Mouse (Mus musculus) neural tube, embryonic 13.5 days (tissue): ENCODE data around the gene Cox6b1. TPM values are rescaled to one million over a fixed set of nuclear protein-coding genes. Genes with fewer than 3 reads are reported as not detected.

Experiments used
- ATAC-seq: fragments of 200-750 bp; cut with Nextera tagmentation; 2 replicates; pipeline ENCODE4 v1.8.0; 2017; ENCODE audit warnings: low read depth, mild to moderate bottlenecking, moderate TSS enrichment, moderate library complexity
- H3K27ac ChIP-seq: fragments of 300-500 bp; sonication (generic); replicated peaks from 2 replicates; pipeline ENCODE4 v1.5.1; 2015; ENCODE audit warnings: moderate library complexity, mild to moderate bottlenecking, inconsistent platforms
- H3K27me3 ChIP-seq: fragments of 300-500 bp; sonication (generic); 2 replicates; pipeline ENCODE4 v1.6.1; 2015; ENCODE audit warnings: mild to moderate bottlenecking, inconsistent platforms
- H3K36me3 ChIP-seq: fragments of 300-500 bp; sonication (generic); 2 replicates; pipeline ENCODE4 v1.6.1; 2015; ENCODE audit warnings: mild to moderate bottlenecking, inconsistent platforms
- H3K4me1 ChIP-seq: fragments of 300-500 bp; sonication (generic); replicated peaks from 2 replicates; pipeline ENCODE4 v1.6.1; 2015; ENCODE audit warnings: inconsistent platforms
- H3K4me2 ChIP-seq: fragments of 300-500 bp; sonication (generic); 2 replicates; pipeline ENCODE4 v1.6.1; 2015; ENCODE audit warnings: inconsistent platforms, mild to moderate bottlenecking, moderate library complexity
- H3K4me3 ChIP-seq: fragments of 300-500 bp; sonication (generic); 2 replicates; pipeline ENCODE4 v1.5.1; 2015; ENCODE audit warnings: mild to moderate bottlenecking, inconsistent platforms
- H3K9ac ChIP-seq: fragments of 300-500 bp; sonication (generic); 2 replicates; pipeline ENCODE4 v1.6.1; 2015; ENCODE audit warnings: moderate library complexity, mild to moderate bottlenecking, inconsistent platforms
- H3K9me3 ChIP-seq: fragments of 300-500 bp; sonication (generic); 2 replicates; pipeline ENCODE4 v1.6.1; 2016; ENCODE audit warnings: inconsistent platforms
- WGBS: fragments of 180-500 bp; shearing (Covaris S2); methylation state at CpG from one replicate; pipeline ENCODE4 v1.1.7; 2015; 5-methylcytosine and 5-hydroxymethylcytosine counted together
- polyA plus RNA-seq: library from polyadenylated mRNA; unstranded; fragments of >200 nt; fragmentation: Nextera tagmentation; extraction: Ambion mirVana; gene quantifications from 2 replicates; pipeline ENCODE4 v1.2.1, GENCODE M21; 2015

Gene Cox6b1
- polyA plus RNA-seq, 1 experiment from 2014 or later: 1,305 TPM

- Histone ChIP-seq H3K9ac (peak overlapping the region; percentile 34; the same call in 1 of the 2 replicates), H3K4me2 (no peak overlapping the region), H3K36me3 (peaks cover 7% of the 10 kb centered on the region), H3K27ac (no peak overlapping the region), H3K9me3 (no peaks in the 10 kb centered on the region), H3K4me1 (peaks cover 24% of the 10 kb centered on the region), H3K27me3 (no peaks in the 10 kb centered on the region; the same call in 1 of the 2 replicates), H3K4me3 (no peak overlapping the region)
- WGBS: 90% methylated on average over 9 of the region's 9 CpGs
- no peak for ATAC-seq
These were observed 34.9 kb downstream of the Cox6b1 start for GRCm38 (mm10) chr7:30590927-30591604.

GRCm38 (mm10) chr7:30589435-30590301, 36.3 kb downstream of the Cox6b1 start:
- ATAC-seq: peak; percentile 77
- peak overlapping the region; percentile 99 for H3K4me3 ChIP-seq
- H3K9me3 ChIP-seq: no peaks in the 10 kb centered on the region
- H3K4me1 ChIP-seq: peaks cover 24% of the 10 kb centered on the region
- H3K9ac ChIP-seq: peak overlapping the region; percentile 99
- H3K4me2 ChIP-seq: peak overlapping the region; percentile 98
- H3K36me3 ChIP-seq: peaks cover 21% of the 10 kb centered on the region
- peak overlapping the region; percentile 96 for H3K27ac ChIP-seq
- H3K27me3 ChIP-seq: no peaks in the 10 kb centered on the region
- 27% methylated on average over 40 of the region's 40 CpGs for WGBS

- H3K27me3 ChIP-seq: no peaks in the 10 kb centered on the region
- peak; percentile 96 for ATAC-seq
- H3K9me3 ChIP-seq: no peaks in the 10 kb centered on the region
- under 1% methylated on average over 47 of the region's 68 CpGs for WGBS
- peak within 1 kb of the TSS; percentile 99 for H3K9ac ChIP-seq
- peaks cover 24% of the 10 kb centered on the region for H3K4me1 ChIP-seq
- H3K4me3 ChIP-seq: peak within 1 kb of the TSS; percentile 99
- H3K4me2 ChIP-seq: peak within 1 kb of the TSS; percentile 98
- H3K27ac ChIP-seq: peak within 1 kb of the TSS; percentile 96
- H3K36me3 ChIP-seq: peaks cover 29% of the 10 kb centered on the region
These were observed 37.1 kb downstream of the Cox6b1 start, which contains the start of gene Kmt2b for GRCm38 (mm10) chr7:30588676-30589434. Kmt2b (minus strand) TSS chr7:30588726.

DNA sequence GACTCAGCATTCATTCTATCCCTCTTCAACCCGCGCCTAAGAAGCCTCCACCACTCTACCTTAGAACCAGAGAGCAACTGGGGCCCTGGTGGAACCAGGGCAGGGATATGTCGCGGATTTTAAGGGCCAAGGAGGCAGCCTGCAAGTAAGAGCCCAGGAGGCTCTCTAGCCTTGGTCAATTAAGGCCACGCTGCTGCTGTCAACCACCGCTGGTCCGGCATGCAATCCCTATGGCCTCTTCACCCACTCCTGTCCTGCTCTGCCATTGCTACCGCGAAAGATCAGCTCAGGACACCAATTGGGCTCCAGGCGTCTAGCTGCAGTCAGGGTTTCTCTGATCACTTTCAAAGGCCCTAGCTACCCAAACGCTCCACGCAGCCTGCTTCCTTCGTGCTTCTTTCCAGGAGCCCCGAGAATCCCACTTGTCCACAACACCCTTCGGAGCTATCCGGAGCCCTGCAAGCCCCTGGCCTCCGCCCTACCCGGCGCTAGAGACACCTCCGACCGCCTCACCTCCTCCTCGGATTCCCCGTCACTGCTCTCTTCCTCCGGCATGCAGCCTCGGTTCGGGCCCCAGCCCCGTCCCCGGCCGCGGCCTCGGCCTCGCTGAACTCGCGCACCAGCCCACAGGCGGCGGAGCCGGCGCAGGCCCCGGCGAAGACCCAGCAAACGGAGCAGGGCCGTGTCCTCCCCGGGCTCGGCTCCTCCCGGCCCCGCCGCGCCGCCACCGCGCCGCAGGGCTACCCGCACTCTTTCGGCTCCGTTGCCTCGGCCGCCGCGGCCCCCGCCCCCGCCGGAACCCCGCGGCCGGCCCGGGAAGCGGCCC, 37.9 kb downstream of the Cox6b1 start:
- ATAC-seq: peak; percentile 41
- H3K9ac ChIP-seq: peak overlapping the region; percentile 99

GRCm38 (mm10) chr7:30586455-30587020, 39.4 kb downstream of the Cox6b1 start:
- no peaks in the 10 kb centered on the region for H3K27me3 ChIP-seq
- H3K4me2 ChIP-seq: peak overlapping the region; percentile 98
- no peak for ATAC-seq
- no peak overlapping the region for H3K27ac ChIP-seq
- H3K9me3 ChIP-seq: no peaks in the 10 kb centered on the region
- peak overlapping the region; percentile 99 for H3K9ac ChIP-seq
- peaks cover 52% of the 10 kb centered on the region for H3K36me3 ChIP-seq
- WGBS: 91% methylated on average over 28 of the region's 28 CpGs
- H3K4me3 ChIP-seq: peak overlapping the region; percentile 99; the same call in 1 of the 2 replicates
- peaks cover 24% of the 10 kb centered on the region for H3K4me1 ChIP-seq

More for the DNA sequence above, 37.9 kb downstream of the Cox6b1 start:
- Histone ChIP-seq H3K4me1 (peaks cover 24% of the 10 kb centered on the region), H3K4me3 (peak overlapping the region; percentile 99), H3K27ac (peak overlapping the region; percentile 96), H3K27me3 (no peaks in the 10 kb centered on the region), H3K9me3 (no peaks in the 10 kb centered on the region), H3K4me2 (peak overlapping the region; percentile 98), H3K36me3 (peaks cover 37% of the 10 kb centered on the region)
- under 1% methylated on average over 45 of the region's 67 CpGs for WGBS

GRCm38 (mm10) chr7:30585170-30585569, 40.8 kb downstream of the Cox6b1 start:
- H3K27ac ChIP-seq: no peak overlapping the region
- no peaks in the 10 kb centered on the region for H3K27me3 ChIP-seq
- WGBS: 98% methylated on average over 7 of the region's 7 CpGs
- H3K36me3 ChIP-seq: peaks cover 66% of the 10 kb centered on the region
- no peak overlapping the region for H3K4me2 ChIP-seq
- H3K9ac ChIP-seq: no peak overlapping the region
- no peak for ATAC-seq
- no peak overlapping the region for H3K4me3 ChIP-seq
- H3K9me3 ChIP-seq: no peaks in the 10 kb centered on the region
- peaks cover 23% of the 10 kb centered on the region for H3K4me1 ChIP-seq

- no peaks in the 10 kb centered on the region for H3K27me3 ChIP-seq
- H3K9me3 ChIP-seq: no peaks in the 10 kb centered on the region
- peaks cover 16% of the 10 kb centered on the region for H3K4me1 ChIP-seq
- no peak overlapping the region for H3K27ac ChIP-seq
- H3K4me2 ChIP-seq: no peak overlapping the region
- 93% methylated on average over 10 of the region's 10 CpGs for WGBS
- H3K36me3 ChIP-seq: peaks cover 74% of the 10 kb centered on the region
- H3K4me3 ChIP-seq: no peak overlapping the region
- ATAC-seq: no peak
- H3K9ac ChIP-seq: no peak overlapping the region
These were observed 41.6 kb downstream of the Cox6b1 start for GRCm38 (mm10) chr7:30584339-30584738.

- Histone ChIP-seq H3K27ac (no peak overlapping the region), H3K9ac (no peak overlapping the region), H3K36me3 (peaks cover 100% of the 10 kb centered on the region), H3K27me3 (no peaks in the 10 kb centered on the region), H3K9me3 (no peaks in the 10 kb centered on the region), H3K4me2 (no peak overlapping the region), H3K4me3 (no peak overlapping the region), H3K4me1 (peaks cover 4% of the 10 kb centered on the region)
- WGBS: 96% methylated on average over 16 of the region's 16 CpGs
- no peak for ATAC-seq
These were observed 44.4 kb downstream of the Cox6b1 start for GRCm38 (mm10) chr7:30581547-30581946.

- peaks cover 100% of the 10 kb centered on the region for H3K36me3 ChIP-seq
- no peaks in the 10 kb centered on the region for H3K9me3 ChIP-seq
- H3K9ac ChIP-seq: no peak overlapping the region
- WGBS: 93% methylated on average over 8 of the region's 8 CpGs
- no peak for ATAC-seq
- no peaks in the 10 kb centered on the region for H3K27me3 ChIP-seq
- H3K4me1 ChIP-seq: no peaks in the 10 kb centered on the region
- H3K4me2 ChIP-seq: no peak overlapping the region
- H3K27ac ChIP-seq: no peak overlapping the region
- no peak overlapping the region for H3K4me3 ChIP-seq
These were observed 46.0 kb downstream of the Cox6b1 start for GRCm38 (mm10) chr7:30579950-30580349.

DNA sequence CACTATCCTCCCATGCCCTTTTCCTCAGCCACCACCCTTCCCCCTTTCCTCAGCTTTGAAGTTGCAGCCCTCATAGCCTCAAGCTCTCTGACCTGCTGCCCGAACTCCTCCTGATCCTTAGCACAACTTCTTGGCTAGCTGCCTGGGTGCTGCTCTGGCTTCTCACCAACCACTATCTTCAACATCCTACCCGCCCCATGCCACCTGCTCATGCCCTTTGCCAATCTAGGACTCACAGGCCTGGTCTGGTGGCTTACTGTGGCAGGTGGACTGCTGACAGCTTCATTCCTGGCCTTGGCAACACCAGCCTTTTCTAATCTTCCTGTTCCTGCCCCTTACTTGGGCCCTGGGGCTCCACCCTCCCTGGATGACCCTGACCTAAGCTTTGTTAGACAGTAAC, 53.0 kb downstream of the Cox6b1 start:
- ATAC-seq: no peak
- H3K4me3 ChIP-seq: no peak overlapping the region
- peaks cover 97% of the 10 kb centered on the region for H3K36me3 ChIP-seq
- H3K27me3 ChIP-seq: no peaks in the 10 kb centered on the region
- H3K4me2 ChIP-seq: no peak overlapping the region
- H3K4me1 ChIP-seq: no peaks in the 10 kb centered on the region
- 0 out of 2 replicates have a peak overlapping the region, but pooled peaks have one; percentile 5 for H3K9ac ChIP-seq
- H3K27ac ChIP-seq: no peak overlapping the region
- WGBS: 94% methylated on average over 2 of the region's 2 CpGs
- H3K9me3 ChIP-seq: no peaks in the 10 kb centered on the region

GRCm38 (mm10) chr7:30572389-30572788, 53.6 kb downstream of the Cox6b1 start:
- H3K9me3 ChIP-seq: no peaks in the 10 kb centered on the region
- H3K36me3 ChIP-seq: peaks cover 95% of the 10 kb centered on the region
- no peak for ATAC-seq
- H3K4me2 ChIP-seq: no peak overlapping the region
- H3K9ac ChIP-seq: no peak overlapping the region
- WGBS: 92% methylated on average over 5 of the region's 5 CpGs
- no peak overlapping the region for H3K4me3 ChIP-seq
- H3K27me3 ChIP-seq: no peaks in the 10 kb centered on the region
- H3K4me1 ChIP-seq: no peaks in the 10 kb centered on the region
- no peak overlapping the region for H3K27ac ChIP-seq
